Mouse (Mus musculus) megakaryocyte, embryonic 14.5 days (primary cell): Measurements from ENCODE around the gene Adam22. TPM values are rescaled to one million over a fixed set of nuclear protein-coding genes. Genes with fewer than 3 reads are reported as not detected.
"Not testable (repeated sequence)": the region's sequence is repeated elsewhere in the genome, so short reads cannot be mapped to it uniquely, and the experiment has no call there.

ENCODE experiments used
- H3K27me3 ChIP-seq: replicated peaks from 2 replicates; pipeline ENCODE3; 2012; ENCODE audit warnings: inconsistent platforms
- H3K36me3 ChIP-seq: replicated peaks from 2 replicates; pipeline ENCODE3; 2012; ENCODE audit warnings: low read length, inconsistent platforms, mixed read lengths
- H3K4me1 ChIP-seq: 2 replicates; pipeline ENCODE4 v1.6.1; 2012; ENCODE audit warnings: inconsistent platforms
- H3K4me3 ChIP-seq: replicated peaks from 2 replicates; pipeline ENCODE3; 2012; ENCODE audit warnings: moderate library complexity, mild to moderate bottlenecking, inconsistent platforms
- H3K9me3 ChIP-seq: 2 replicates; pipeline ENCODE4 v1.6.1; 2012; ENCODE audit warnings: inconsistent platforms
- FLI1 ChIP-seq: IDR thresholded peaks from 2 replicates; pipeline ENCODE4 v1.6.1; 2012; ENCODE audit warnings: low read length, inconsistent platforms, mixed read lengths
- GATA1 ChIP-seq: IDR thresholded peaks from 3 replicates; pipeline ENCODE4 v1.6.1; 2012; ENCODE audit warnings: mixed read lengths, low read length, inconsistent platforms, borderline replicate concordance
- polyA plus RNA-seq: library from polyadenylated mRNA; stranded (reverse); fragments of >175 nt; gene quantifications from 2 replicates; pipeline ENCODE4 v1.2.3, GENCODE M21; 2012; ENCODE audit warnings: low replicate concordance; ENCODE audit not compliant: insufficient read depth

Adam22 gene
- polyA plus RNA-seq, 1 experiment, result 0.03 TPM

DNA sequence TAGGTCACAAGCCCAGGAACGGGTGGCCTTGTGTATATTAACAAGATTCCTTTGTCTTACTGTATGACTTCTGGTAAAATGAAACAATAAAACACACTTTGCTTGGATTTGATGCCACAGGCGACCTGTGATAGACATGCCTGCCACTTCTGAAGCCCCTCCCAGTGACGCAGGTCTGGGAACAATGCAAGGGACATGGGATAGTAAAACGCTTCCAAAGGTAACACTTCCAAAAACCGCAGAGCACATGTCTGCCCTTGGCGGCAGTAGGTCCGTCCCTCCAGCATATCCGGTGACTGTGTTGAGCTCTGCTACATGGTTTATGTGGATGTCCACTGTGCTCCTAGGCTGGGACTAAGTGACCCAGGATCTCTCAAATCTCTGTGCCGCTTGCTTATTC, 294.6 kb downstream of the Adam22 start:
- no peaks in the 10 kb centered on the region for H3K9me3 ChIP-seq
- no peak overlapping the region for H3K4me3 ChIP-seq
- no peaks in the 10 kb centered on the region for H3K27me3 ChIP-seq
- TF ChIP-seq GATA1, result no peak
- no peak for TF ChIP-seq FLI1
- H3K4me1 ChIP-seq, result no peaks in the 10 kb centered on the region
- peaks cover 53% of the 10 kb centered on the region for H3K36me3 ChIP-seq

DNA sequence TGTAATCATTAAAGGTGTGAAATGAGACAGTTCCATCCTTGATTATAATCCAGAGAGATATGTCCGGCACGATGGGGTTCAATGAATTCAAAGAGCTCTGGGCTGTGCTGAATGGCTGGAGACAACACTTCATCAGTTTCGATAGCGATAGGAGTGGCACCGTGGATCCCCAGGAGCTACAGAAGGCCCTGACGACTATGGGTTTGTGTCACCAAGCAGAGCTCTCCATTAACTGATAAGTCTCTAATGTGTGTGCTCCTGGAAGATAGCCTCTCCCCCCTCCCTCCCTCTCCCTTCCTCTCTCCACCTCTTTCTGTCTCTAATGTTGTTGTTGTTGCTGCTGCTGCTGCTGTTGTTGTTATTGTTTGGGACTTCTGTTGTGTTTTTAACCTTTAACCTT, 304.8 kb downstream of the Adam22 start:
- H3K4me3 ChIP-seq, result no peak overlapping the region
- H3K4me1 ChIP-seq, result peaks cover 19% of the 10 kb centered on the region
- H3K27me3 ChIP-seq, result no peaks in the 10 kb centered on the region
- TF ChIP-seq GATA1 (no peak), FLI1 (no peak)
- H3K9me3 ChIP-seq, result no peaks in the 10 kb centered on the region
- peaks cover 98% of the 10 kb centered on the region for H3K36me3 ChIP-seq

DNA sequence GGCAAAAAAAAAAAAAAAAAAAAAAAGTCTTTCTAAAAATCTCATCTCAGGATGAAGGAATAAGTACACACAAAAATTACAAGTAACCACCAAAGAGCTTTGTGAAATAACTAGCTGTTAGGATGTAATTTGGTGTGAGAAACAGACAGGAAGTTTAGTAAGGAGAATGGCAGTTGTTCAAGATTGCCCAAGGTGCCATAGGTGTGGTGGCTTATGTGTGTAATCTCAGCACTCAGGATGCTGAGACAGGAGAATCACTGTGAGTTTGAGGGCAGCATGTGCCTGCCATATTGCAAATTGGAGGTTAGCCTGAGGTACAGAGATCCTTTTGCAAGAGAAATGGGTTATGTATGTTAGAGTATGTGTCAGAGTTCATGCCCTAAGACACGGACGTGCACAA, 305.5 kb downstream of the Adam22 start:
- H3K4me1 ChIP-seq, result peaks cover 26% of the 10 kb centered on the region
- H3K27me3 ChIP-seq, result no peaks in the 10 kb centered on the region
- H3K36me3 ChIP-seq, result peaks cover 98% of the 10 kb centered on the region
- no peak for TF ChIP-seq FLI1
- TF ChIP-seq GATA1, result no peak
- no peaks in the 10 kb centered on the region for H3K9me3 ChIP-seq
- no peak overlapping the region for H3K4me3 ChIP-seq

DNA sequence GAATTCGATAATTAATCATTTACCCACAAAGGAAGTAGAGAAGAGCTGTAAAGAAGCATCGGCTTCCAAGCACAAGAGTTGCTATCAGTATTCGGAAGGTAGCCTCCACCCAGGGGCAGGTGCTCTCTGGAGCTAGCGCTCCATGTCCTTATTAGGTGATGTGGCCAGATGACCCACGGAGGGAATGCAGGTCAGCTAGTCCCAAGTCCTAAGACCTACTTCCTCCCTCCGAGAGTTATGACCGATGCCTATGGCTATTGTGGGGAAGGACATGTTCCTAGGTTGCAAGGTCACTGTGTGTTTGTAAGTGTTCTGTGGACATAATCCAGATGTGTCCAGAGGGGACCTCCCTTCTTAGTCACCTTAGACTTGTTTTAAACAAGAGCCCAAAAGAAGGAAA, 309.9 kb downstream of the Adam22 start:
- no peak for TF ChIP-seq GATA1
- TF ChIP-seq FLI1, result no peak
- Histone ChIP-seq H3K4me1 (peaks cover 52% of the 10 kb centered on the region), H3K36me3 (peaks cover 55% of the 10 kb centered on the region), H3K27me3 (no peaks in the 10 kb centered on the region), H3K9me3 (no peaks in the 10 kb centered on the region), H3K4me3 (peak overlapping the region; percentile 47)

DNA sequence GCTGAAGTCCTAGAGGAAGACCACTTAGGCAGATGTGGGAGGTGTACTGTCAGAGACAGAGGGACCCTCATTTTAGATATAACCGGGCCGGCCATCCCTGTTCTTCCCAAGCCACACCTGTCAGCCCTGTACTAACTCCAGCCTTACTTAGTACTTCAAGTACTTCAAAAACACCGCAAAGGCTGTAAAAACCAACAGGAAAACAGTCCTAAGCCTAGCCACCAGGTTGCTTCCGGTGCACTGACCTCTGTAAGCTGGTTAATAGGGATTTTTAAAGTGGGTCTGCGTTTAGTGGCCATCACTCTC, 311.0 kb downstream of the Adam22 start:
- peak overlapping the region; percentile 96 for H3K4me3 ChIP-seq
- H3K36me3 ChIP-seq, result peaks cover 44% of the 10 kb centered on the region
- H3K4me1 ChIP-seq, result peaks cover 48% of the 10 kb centered on the region
- H3K27me3 ChIP-seq, result no peaks in the 10 kb centered on the region
- no peak for TF ChIP-seq FLI1
- TF ChIP-seq GATA1, result no peak
- H3K9me3 ChIP-seq, result no peaks in the 10 kb centered on the region

DNA sequence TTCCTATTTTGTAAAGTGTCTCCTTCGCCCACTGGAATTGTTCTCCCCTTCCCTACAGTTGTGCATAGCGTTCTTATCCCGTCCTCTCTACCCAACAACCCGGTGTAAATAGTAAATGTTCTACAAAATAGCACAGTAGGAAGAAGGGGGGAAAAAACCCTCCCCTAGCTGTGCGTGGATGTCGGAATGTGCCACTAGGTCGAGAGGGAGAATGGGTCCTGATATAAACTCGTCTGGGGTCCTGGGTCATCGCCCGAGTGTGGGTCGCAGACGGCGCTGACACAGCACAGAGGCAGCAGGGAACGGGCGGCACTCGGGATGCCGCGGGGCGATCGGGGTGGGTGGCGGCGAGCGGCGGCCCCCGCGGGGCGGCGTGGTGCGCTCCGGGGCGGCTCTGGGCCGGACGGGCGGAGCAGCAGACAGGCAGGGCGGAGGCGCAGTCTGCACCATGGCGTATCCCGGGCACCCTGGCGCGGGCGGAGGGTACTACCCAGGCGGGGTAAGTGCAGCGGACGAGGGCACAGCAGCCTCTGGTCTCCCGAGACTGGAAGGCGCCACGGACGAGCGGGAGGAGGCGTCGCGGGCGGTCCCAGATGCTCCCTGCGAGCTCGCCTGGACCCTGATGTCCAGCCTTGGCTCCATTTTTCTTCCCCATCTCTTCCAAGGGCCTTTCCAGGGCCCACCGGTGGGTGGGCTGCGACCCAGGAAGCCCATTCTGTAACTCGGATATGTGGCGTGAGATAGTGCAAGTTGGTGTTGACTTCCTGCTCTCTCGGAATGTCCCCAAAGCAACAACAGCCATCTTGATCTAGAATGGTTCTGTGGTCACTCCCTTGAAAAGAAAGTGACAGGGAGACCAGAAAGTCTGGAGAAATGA, 311.6 kb downstream of the Adam22 start:
- Histone ChIP-seq H3K36me3 (peaks cover 38% of the 10 kb centered on the region), H3K9me3 (no peaks in the 10 kb centered on the region), H3K4me1 (peaks cover 48% of the 10 kb centered on the region), H3K4me3 (peak overlapping the region; percentile 96), H3K27me3 (no peaks in the 10 kb centered on the region)
- TF ChIP-seq FLI1, result no peak
- TF ChIP-seq GATA1, result no peak

DNA sequence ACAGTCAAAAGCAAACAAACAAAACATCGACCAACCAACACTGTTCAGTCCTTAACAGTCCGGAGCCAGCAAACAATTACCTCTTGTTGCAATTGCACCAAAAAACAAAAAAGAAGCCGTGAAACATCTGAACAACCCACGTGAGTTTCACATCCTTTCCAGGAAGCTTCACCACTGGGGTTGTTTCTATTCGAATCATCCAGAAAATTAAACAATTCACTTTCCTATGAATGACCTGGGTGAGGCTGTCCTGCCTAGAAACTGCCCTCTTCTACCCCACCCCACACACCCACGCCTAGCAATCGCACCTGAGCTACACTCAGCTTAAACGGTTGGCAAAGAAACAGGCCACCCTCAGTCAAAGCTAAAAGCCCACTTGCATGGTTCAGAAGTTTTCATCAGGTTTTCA, 312.2 kb downstream of the Adam22 start:
- Histone ChIP-seq H3K36me3 (peaks cover 32% of the 10 kb centered on the region), H3K4me3 (peak overlapping the region; percentile 96), H3K9me3 (no peaks in the 10 kb centered on the region), H3K27me3 (no peaks in the 10 kb centered on the region), H3K4me1 (peaks cover 48% of the 10 kb centered on the region)
- TF ChIP-seq GATA1 (no peak), FLI1 (no peak)

DNA sequence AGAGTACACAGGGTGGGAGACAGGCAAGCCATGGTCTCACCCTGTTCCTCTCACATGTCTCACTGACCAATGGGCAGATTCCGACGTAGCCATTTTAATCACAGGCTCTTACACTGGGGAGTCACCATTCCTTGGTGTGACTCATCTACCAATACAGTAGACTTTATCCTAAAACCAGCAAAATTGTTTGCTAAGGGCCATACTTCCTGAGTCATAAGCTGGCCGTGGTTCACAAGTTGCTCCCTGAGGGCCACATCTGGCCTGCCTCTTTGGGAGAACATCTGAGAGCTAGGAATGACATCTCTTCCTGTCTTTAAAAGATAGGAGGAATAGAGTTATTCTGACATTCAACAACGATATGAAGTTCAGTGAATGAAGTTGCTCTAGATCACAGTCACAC, 314.1 kb downstream of the Adam22 start:
- H3K9me3 ChIP-seq, result no peaks in the 10 kb centered on the region
- no peak overlapping the region for H3K4me3 ChIP-seq
- TF ChIP-seq GATA1 (no peak), FLI1 (no peak)
- H3K36me3 ChIP-seq, result peaks cover 14% of the 10 kb centered on the region
- peaks cover 41% of the 10 kb centered on the region for H3K4me1 ChIP-seq
- H3K27me3 ChIP-seq, result no peaks in the 10 kb centered on the region

DNA sequence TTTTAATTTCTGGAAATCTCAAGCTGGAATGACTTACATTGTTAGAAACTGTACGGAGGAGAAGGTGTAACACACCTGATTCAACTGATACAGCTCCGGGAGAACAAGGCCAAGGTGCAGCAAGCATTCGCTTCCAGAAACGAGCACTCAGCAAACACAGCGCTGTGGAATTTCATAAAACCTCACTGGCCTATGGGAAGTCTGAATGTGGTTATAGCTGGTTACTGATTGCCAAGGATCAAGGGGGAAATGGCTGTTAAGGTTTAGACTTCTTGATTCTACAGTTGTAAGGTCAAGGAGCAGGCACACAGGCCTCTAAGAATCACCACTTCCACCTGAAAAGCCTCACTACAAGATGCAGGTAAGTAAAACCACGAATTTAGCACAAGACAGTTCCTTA, 322.1 kb downstream of the Adam22 start, which contains the start of gene Sri:
Gene Sri, plus strand, starts transcription at position 224 of the 400 bp plus-strand sequence.
- Histone ChIP-seq H3K9me3 (no peaks in the 10 kb centered on the region), H3K4me1 (peaks cover 4% of the 10 kb centered on the region), H3K36me3 (no peaks in the 10 kb centered on the region), H3K27me3 (no peaks in the 10 kb centered on the region), H3K4me3 (no peak within 1 kb of the TSS)
- TF ChIP-seq FLI1 (no peak), GATA1 (no peak)

DNA sequence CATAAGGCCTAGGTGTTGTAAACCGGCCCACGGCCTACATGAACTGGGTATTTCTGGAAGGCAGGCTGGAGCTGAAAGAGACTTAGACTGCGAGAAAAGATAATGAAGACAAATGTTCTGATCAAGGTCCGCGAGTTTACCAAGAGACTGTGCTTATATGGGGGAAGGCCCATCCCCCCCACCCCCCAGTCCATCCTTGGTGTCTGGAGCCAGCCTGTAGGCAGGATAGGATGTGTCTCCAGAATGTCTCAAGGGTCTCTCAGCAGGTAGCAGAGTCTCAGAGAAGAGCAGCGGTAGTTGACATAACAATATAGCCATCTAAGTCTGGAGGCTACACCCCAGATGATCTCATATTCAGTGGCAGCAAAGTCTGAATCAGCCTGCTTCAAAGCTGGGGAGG, 333.4 kb downstream of the Adam22 start:
- not testable (repeated sequence) for H3K4me3 ChIP-seq, H3K27me3 ChIP-seq, H3K36me3 ChIP-seq, H3K9me3 ChIP-seq, H3K4me1 ChIP-seq

Other genes starting within 250 kb of the Adam22 start
- gene Dbf4, start 54.6 kb upstream of the Adam22 start, polyA plus RNA-seq, result 1.2 and 7.8 TPM in 2 replicates
- gene Slc25a40, start 54.7 kb upstream of the Adam22 start, polyA plus RNA-seq, result 0.57 and 0.73 TPM in 2 replicates